ENCODE assay signal across 10 mouse cellular contexts in the genomic region with DNA sequence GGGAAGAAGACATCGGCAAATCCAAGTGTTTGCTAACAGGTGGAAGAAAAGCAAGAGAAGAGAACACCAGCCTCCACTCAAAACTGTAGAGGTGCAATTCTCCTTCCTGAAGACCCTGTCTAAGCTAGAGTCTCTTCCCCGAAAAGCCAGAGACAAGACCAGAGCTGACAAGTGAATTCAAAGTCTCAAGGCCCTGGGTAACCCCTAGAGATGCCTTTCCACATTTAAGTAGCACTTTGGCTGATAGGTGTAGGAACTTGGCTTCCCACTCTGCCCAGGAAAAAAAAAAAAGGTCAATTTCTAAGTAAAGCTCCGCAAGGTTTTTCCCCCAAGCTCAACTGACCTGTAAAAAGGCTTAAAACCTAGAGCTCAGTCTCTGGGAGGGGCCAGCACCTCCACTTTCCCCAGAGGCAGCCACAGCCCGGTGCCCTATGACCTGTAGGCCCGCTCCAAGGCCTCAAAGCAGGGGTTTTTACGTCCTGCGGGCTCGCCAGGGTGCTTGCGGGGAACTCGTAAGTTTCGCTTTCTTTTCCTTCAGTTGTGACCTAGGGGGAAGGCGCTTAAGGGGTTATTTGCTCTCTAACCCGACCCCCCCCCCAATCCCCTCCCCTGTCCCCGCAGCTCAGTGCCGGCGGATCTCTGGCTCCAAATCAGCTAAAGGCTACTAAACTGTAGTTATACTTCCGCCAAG. TPM values are rescaled to one million over a fixed set of nuclear protein-coding genes. Genes with fewer than 3 reads are reported as not detected.
DNase-seq lines count a peak whose midpoint lies in the region; ATAC-seq and TF ChIP-seq lines count a peak whose summit lies in the region.
"Had no signal": no experiment of that assay in that cellular context is flagged by ENCODE, and none has a peak within 500 bp of the region (broad histone marks: within the 10 kb centered on the region; RNA-seq: fewer than 3 reads in every experiment).

No protein-coding gene starts in this region.

- no peak overlapping the region for H3K9ac ChIP-seq in forebrain, embryonic 16.5 days (replicated peaks; ENCODE audit: low read depth, low read length)
- H3K9ac ChIP-seq in kidney, postnatal 0 days (ENCODE audit: low read depth, low read length), result peak overlapping the region; percentile 43
- H3K9ac ChIP-seq in hindbrain, embryonic 13.5 days, result no peak overlapping the region
- no peak overlapping the region for H3K9ac ChIP-seq in liver, embryonic 16.5 days (ENCODE audit: low read depth, low read length)

- H3K27ac ChIP-seq in forebrain, embryonic 10.5 days, result 0 out of 2 replicates have a peak overlapping the region, but pooled peaks have one; percentile 25
- H3K27ac ChIP-seq in forebrain, embryonic 16.5 days (ENCODE audit: low read length), result no peak overlapping the region
- H3K27ac ChIP-seq in kidney, postnatal 0 days, result peak overlapping the region; percentile 67
- H3K27ac ChIP-seq in hindbrain, embryonic 13.5 days, result no peak overlapping the region
- no peak overlapping the region for H3K27ac ChIP-seq in liver, embryonic 16.5 days (ENCODE audit: low read length)

- WGBS in forebrain, embryonic 10.5 days, result 2% methylated on average over 17 of the region's 17 CpGs
- 7% methylated on average over 17 of the region's 17 CpGs for WGBS in forebrain, embryonic 16.5 days
- WGBS in kidney, postnatal 0 days, result 8% methylated on average over 17 of the region's 17 CpGs
- 5% methylated on average over 17 of the region's 17 CpGs for WGBS in hindbrain, embryonic 13.5 days
- WGBS in liver, embryonic 16.5 days (ENCODE audit: insufficient replicate concordance), result 11% methylated on average over 17 of the region's 17 CpGs

- H3K9me3 ChIP-seq in forebrain, embryonic 10.5 days, result no peaks in the 10 kb centered on the region
- H3K9me3 ChIP-seq in forebrain, embryonic 16.5 days (ENCODE audit: control insufficient read depth, low read length), result no peaks in the 10 kb centered on the region
- H3K9me3 ChIP-seq in kidney, postnatal 0 days (replicated peaks; ENCODE audit: low read length), result no peaks in the 10 kb centered on the region
- H3K9me3 ChIP-seq in hindbrain, embryonic 13.5 days, result no peaks in the 10 kb centered on the region
- no peaks in the 10 kb centered on the region for H3K9me3 ChIP-seq in liver, embryonic 16.5 days (replicated peaks; ENCODE audit: control insufficient read depth, low read length)

- H3K27me3 ChIP-seq in forebrain, embryonic 10.5 days (ENCODE audit: poor library complexity, severe bottlenecking), result peaks cover 100% of the 10 kb centered on the region
- H3K27me3 ChIP-seq in forebrain, embryonic 16.5 days (replicated peaks; ENCODE audit: control insufficient read depth, insufficient read depth, low read length), result peaks cover 74% of the 10 kb centered on the region
- H3K27me3 ChIP-seq in kidney, postnatal 0 days (ENCODE audit: insufficient read depth, low read length), result peaks cover 80% of the 10 kb centered on the region
- peaks cover 95% of the 10 kb centered on the region for H3K27me3 ChIP-seq in hindbrain, embryonic 13.5 days
- H3K27me3 ChIP-seq in liver, embryonic 16.5 days (ENCODE audit: control insufficient read depth, insufficient read depth, low read depth, low read length), result peaks cover 99% of the 10 kb centered on the region

- DNase-seq in forebrain, embryonic 10.5 days (ENCODE audit: extremely low spot score, low spot score), result no peak
- DNase-seq in kidney, postnatal 0 days (ENCODE audit: low spot score), result no peak
- no peak for DNase-seq in kidney, postnatal 10 days
- no peak for DNase-seq in left cerebral cortex, adult 8-10 months (ENCODE audit: low spot score in 2 of 2)
- DNase-seq: gastrocnemius, postnatal 36 days had no signal

- H3K4me1 ChIP-seq in forebrain, embryonic 10.5 days, result peaks cover 66% of the 10 kb centered on the region
- peaks cover 36% of the 10 kb centered on the region for H3K4me1 ChIP-seq in forebrain, embryonic 16.5 days (replicated peaks; ENCODE audit: control insufficient read depth, insufficient read depth, low read length)
- H3K4me1 ChIP-seq in kidney, postnatal 0 days (replicated peaks; ENCODE audit: insufficient read depth, low read length), result peaks cover 6% of the 10 kb centered on the region
- peaks cover 52% of the 10 kb centered on the region for H3K4me1 ChIP-seq in hindbrain, embryonic 13.5 days (replicated peaks)
- no peaks in the 10 kb centered on the region for H3K4me1 ChIP-seq in liver, embryonic 16.5 days (ENCODE audit: control insufficient read depth, low read depth, low read length)

- H3K4me3 ChIP-seq in forebrain, embryonic 10.5 days, result peak overlapping the region; percentile 29
- H3K4me3 ChIP-seq in forebrain, embryonic 16.5 days (replicated peaks; ENCODE audit: low read length), result no peak overlapping the region
- H3K4me3 ChIP-seq in kidney, postnatal 0 days (replicated peaks; ENCODE audit: low read depth, low read length), result peak overlapping the region; percentile 26
- peak overlapping the region; percentile 4; the same call in 1 of the 2 replicates for H3K4me3 ChIP-seq in hindbrain, embryonic 13.5 days
- H3K4me3 ChIP-seq in liver, embryonic 16.5 days (ENCODE audit: low read depth, low read length), result peak overlapping the region; percentile 21
- H3K4me3 ChIP-seq: myocyte had no signal

- ATAC-seq in forebrain, embryonic 16.5 days, result no peak
- no peak for ATAC-seq in kidney, postnatal 0 days (replicated peaks; ENCODE audit: low FRiP score, low read depth)
- ATAC-seq in hindbrain, embryonic 13.5 days (ENCODE audit: low FRiP score), result no peak
- ATAC-seq in liver, embryonic 16.5 days (ENCODE audit: low read depth), result no peak
- no peak for ATAC-seq in inflammation-experienced regulatory T-cells, adult 6 months

- no peaks in the 10 kb centered on the region for H3K36me3 ChIP-seq in forebrain, embryonic 10.5 days (replicated peaks)
- H3K36me3 ChIP-seq in forebrain, embryonic 16.5 days (ENCODE audit: control insufficient read depth, insufficient read depth), result no peaks in the 10 kb centered on the region
- H3K36me3 ChIP-seq in kidney, postnatal 0 days (ENCODE audit: insufficient read depth, low read length), result no peaks in the 10 kb centered on the region
- no peaks in the 10 kb centered on the region for H3K36me3 ChIP-seq in hindbrain, embryonic 13.5 days
- no peaks in the 10 kb centered on the region for H3K36me3 ChIP-seq in liver, embryonic 16.5 days (ENCODE audit: control insufficient read depth, insufficient read depth)

- TF ChIP-seq CTCF in kidney, postnatal 0 days (IDR thresholded peaks at IDR 0.05; ENCODE audit: low read depth), result no peak

- H3K4me2 ChIP-seq in forebrain, embryonic 16.5 days (ENCODE audit: low read length), result no peak overlapping the region
- peak overlapping the region; percentile 83 for H3K4me2 ChIP-seq in kidney, postnatal 0 days (ENCODE audit: low read length)
- H3K4me2 ChIP-seq in hindbrain, embryonic 13.5 days, result peak overlapping the region; percentile 42
- peak overlapping the region; percentile 6; the same call in 1 of the 2 replicates for H3K4me2 ChIP-seq in liver, embryonic 16.5 days (ENCODE audit: low read depth, low read length)

RNA-seq across cellular contexts. Expression of a gene that starts 2.6 kb away (rescaled TPM):
- 5.1 and 5.3 TPM in 2 replicates for polyA plus RNA-seq in forebrain, embryonic 10.5 days (2016; fragmentation: Nextera tagmentation; extraction: Ambion mirVana)
- polyA plus RNA-seq in forebrain, embryonic 16.5 days (2015; fragmentation: Nextera tagmentation; extraction: Ambion mirVana), result 0.41 and 0.55 TPM in 2 replicates
- 2.5 and 2.9 TPM in 2 replicates for polyA plus RNA-seq in kidney, postnatal 0 days (2015; fragmentation: Nextera tagmentation; extraction: Ambion mirVana)
- polyA plus RNA-seq in hindbrain, embryonic 13.5 days (2015; fragmentation: Nextera tagmentation; extraction: Ambion mirVana), result 14.2 and 22.9 TPM in 2 replicates
- not detected in 2 replicates for polyA plus RNA-seq in liver, embryonic 16.5 days (2015; fragmentation: Nextera tagmentation; extraction: Ambion mirVana)
- not detected for polyA plus RNA-seq in inflammation-experienced regulatory T-cells, adult 6 months (2017; shearing (Covaris generic))
- 1 to 10 TPM in 1 of 4 experiments, under 1 TPM in 3; 0.58 to 1.1 (median 0.60) TPM for total RNA-seq in left cerebral cortex, adult 8-10 months (2022)
- total RNA-seq: gastrocnemius, postnatal 36 days had no signal

Comparison
In these comparisons a context has a peak if more than half of its experiments do, and no peak if none do; other contexts are left out.
1. H3K27ac ChIP-seq: peak in forebrain, embryonic 10.5 days (single experiment) and kidney, postnatal 0 days (single experiment); none in forebrain, embryonic 16.5 days (single experiment), hindbrain, embryonic 13.5 days (single experiment) and liver, embryonic 16.5 days (single experiment).